Mouse (Mus musculus): Measurements from ENCODE around the gene Pde11a. TPM values are rescaled to one million over a fixed set of nuclear protein-coding genes. Genes with fewer than 3 reads are reported as not detected.

The Pde11a gene
- polyA plus RNA-seq, 1 experiment from 2014 or later = 0.12 TPM

DNA sequence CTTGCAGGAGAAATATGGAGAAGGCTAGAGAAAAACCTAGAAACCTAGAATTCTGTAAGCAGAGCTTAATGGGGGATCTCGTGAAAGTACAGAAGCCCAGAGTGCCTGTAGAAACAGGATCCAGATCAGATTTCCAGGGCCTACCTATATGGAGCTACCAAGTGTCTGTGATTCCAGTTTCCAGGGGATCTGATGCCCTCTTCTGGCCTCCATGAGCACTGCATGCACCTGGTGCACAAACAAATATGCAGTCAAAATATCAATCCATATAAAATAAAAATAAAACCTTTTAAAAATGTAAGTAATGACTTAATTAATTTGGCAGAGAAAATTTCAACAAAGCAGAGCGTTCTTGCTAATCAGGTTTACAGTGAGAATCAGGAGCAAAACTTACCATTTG, 23.5 kb upstream of the Pde11a start:
- Histone ChIP-seq H3K27me3 (replicated peaks) (no peaks in the 10 kb centered on the region), H3K4me3 (no peak overlapping the region), H3K36me3 (no peaks in the 10 kb centered on the region), H3K4me2 (no peak overlapping the region), H3K27ac (no peak overlapping the region), H3K9ac (no peak overlapping the region), H3K9me3 (replicated peaks) (no peaks in the 10 kb centered on the region), H3K4me1 (no peaks in the 10 kb centered on the region)
- ATAC-seq = no peak
- WGBS (ENCODE audit: insufficient replicate concordance) = 41% methylated on average over 2 of the region's 2 CpGs

DNA sequence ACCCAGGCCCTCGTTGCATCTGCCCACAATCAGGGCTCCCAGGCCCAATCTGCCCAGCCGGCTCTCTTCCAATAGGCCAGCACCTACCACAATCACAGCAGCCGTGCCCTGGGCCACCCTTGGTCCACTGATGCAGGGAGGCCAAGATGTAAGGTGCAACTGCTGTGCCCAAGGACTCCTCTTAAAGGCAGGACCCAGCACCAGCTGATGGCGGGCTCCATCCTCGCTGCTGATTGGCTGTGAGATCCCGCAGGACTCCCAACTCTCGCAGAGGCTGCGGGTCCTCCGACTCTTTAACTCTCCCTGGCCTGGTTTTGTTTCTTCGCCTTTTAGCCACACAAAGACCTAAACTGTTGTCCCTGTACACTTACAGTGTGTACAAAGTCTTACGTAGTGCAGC, 21.7 kb upstream of the Pde11a start, which contains the start of gene Cyct:
Cyct (minus strand) TSS at position 225 of the 400 bp plus-strand sequence.
- WGBS (ENCODE audit: insufficient replicate concordance) = 74% methylated on average over 11 of the region's 11 CpGs
- Histone ChIP-seq H3K9ac (no peak within 1 kb of the TSS), H3K4me1 (no peaks in the 10 kb centered on the region), H3K27me3 (replicated peaks) (no peaks in the 10 kb centered on the region), H3K9me3 (replicated peaks) (no peaks in the 10 kb centered on the region), H3K4me3 (no peak within 1 kb of the TSS), H3K4me2 (no peak within 1 kb of the TSS), H3K36me3 (no peaks in the 10 kb centered on the region), H3K27ac (no peak within 1 kb of the TSS)
- no peak for ATAC-seq

DNA sequence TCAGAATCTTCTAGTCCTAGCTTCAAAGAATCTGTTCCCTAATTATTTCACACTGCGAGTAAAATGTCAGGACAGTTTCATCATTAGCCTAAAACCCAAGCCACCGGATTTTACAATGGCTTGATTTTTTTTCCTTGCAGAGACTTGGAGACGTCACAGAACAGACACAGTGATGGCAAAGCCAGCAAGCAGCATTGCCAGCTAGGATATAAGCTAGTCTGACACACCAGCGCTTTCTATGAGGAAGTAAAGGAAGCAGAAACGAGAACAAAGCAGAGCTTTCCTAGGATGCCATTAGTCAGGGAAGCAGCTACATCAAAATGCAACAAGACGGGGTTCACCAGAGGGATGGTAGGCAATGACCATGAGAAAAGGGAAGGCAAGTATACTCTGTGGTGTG, 9.3 kb upstream of the Pde11a start:
- no peaks in the 10 kb centered on the region for H3K9me3 ChIP-seq (replicated peaks)

GRCm38 (mm10) chr2:76342146-76342545, 3.6 kb upstream of the Pde11a start:
- peaks cover 33% of the 10 kb centered on the region for H3K27me3 ChIP-seq (replicated peaks)
- H3K9ac ChIP-seq = no peak overlapping the region
- WGBS (ENCODE audit: insufficient replicate concordance) = 75% methylated on average over 9 of the region's 9 CpGs
- H3K4me1 ChIP-seq = 0 out of 2 replicates have a peak, but pooled peaks cover 7% of the 10 kb centered on the region
- no peak overlapping the region for H3K27ac ChIP-seq
- H3K9me3 ChIP-seq (replicated peaks) = no peaks in the 10 kb centered on the region
- H3K4me2 ChIP-seq = no peak overlapping the region
- no peak overlapping the region for H3K4me3 ChIP-seq
- H3K36me3 ChIP-seq = no peaks in the 10 kb centered on the region
- no peak for ATAC-seq

More for the DNA sequence above, 9.3 kb upstream of the Pde11a start:
- Histone ChIP-seq H3K27ac (no peak overlapping the region), H3K4me3 (no peak overlapping the region), H3K4me2 (no peak overlapping the region), H3K9ac (no peak overlapping the region), H3K4me1 (no peaks in the 10 kb centered on the region), H3K27me3 (replicated peaks) (no peaks in the 10 kb centered on the region), H3K36me3 (no peaks in the 10 kb centered on the region)
- no peak for ATAC-seq
- 55% methylated on average over 6 of the region's 6 CpGs for WGBS (ENCODE audit: insufficient replicate concordance)

DNA sequence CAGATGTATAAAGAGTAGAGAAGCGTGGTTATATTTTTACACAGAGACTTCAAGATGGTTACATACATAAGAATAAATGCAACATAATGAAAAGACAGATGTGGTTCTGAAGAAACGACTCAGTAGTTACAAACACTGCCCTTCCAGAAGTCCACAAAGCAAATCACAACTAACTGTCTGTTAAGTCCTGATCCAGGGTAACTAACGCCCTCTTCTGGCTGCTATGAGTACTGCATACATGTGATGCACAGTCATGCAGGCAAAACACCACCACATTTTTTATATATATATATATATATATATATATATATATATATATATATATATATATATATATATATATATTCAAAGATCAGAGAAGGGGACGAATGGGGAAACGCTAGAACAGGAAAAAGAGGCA, 4.0 kb downstream of the Pde11a start:
- 0 out of 2 replicates have a peak, but pooled peaks cover 7% of the 10 kb centered on the region for H3K4me1 ChIP-seq
- no peak overlapping the region for H3K9ac ChIP-seq
- WGBS (ENCODE audit: insufficient replicate concordance) = 62% methylated on average over 5 of the region's 5 CpGs
- no peaks in the 10 kb centered on the region for H3K36me3 ChIP-seq
- no peak overlapping the region for H3K4me2 ChIP-seq
- no peak overlapping the region for H3K4me3 ChIP-seq
- no peak overlapping the region for H3K27ac ChIP-seq
- no peak for ATAC-seq
- no peaks in the 10 kb centered on the region for H3K9me3 ChIP-seq (replicated peaks)
- H3K27me3 ChIP-seq (replicated peaks) = peaks cover 32% of the 10 kb centered on the region

- H3K27ac ChIP-seq = no peak overlapping the region
- H3K4me3 ChIP-seq = no peak overlapping the region
- H3K4me2 ChIP-seq = no peak overlapping the region
- no peaks in the 10 kb centered on the region for H3K9me3 ChIP-seq (replicated peaks)
- H3K27me3 ChIP-seq (replicated peaks) = peaks cover 8% of the 10 kb centered on the region
- no peaks in the 10 kb centered on the region for H3K36me3 ChIP-seq
- no peak overlapping the region for H3K9ac ChIP-seq
- ATAC-seq = no peak
- 50% methylated on average over 11 of the region's 11 CpGs for WGBS (ENCODE audit: insufficient replicate concordance)
- H3K4me1 ChIP-seq = no peaks in the 10 kb centered on the region
Observed at GRCm38 (mm10) chr2:76332161-76332805, 6.3 kb downstream of the Pde11a start.

DNA sequence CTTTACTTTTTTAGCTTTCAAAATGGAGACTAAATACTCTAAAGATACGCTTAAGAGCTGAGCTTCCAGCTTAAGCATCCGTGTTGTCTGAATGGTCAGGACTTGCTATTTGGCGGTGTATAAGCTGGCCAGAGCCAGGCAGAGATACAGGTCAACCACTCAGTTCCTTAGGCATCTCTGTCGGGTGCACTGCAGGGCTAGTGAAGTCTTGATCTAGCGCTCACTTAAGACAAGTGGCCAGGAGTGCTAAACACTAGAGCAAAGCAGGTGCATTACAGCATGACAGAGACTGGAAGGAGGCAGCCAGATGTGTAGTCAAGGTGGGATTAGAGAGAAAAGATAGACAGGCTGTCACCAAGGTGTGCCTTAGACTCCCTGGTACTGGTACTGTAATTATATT, 8.5 kb downstream of the Pde11a start:
- Histone ChIP-seq H3K27me3 (replicated peaks) (no peaks in the 10 kb centered on the region), H3K27ac (no peak overlapping the region), H3K9ac (no peak overlapping the region), H3K4me1 (no peaks in the 10 kb centered on the region), H3K4me3 (no peak overlapping the region), H3K36me3 (no peaks in the 10 kb centered on the region), H3K4me2 (no peak overlapping the region), H3K9me3 (replicated peaks) (no peaks in the 10 kb centered on the region)
- no peak for ATAC-seq
- 78% methylated on average over 5 of the region's 5 CpGs for WGBS (ENCODE audit: insufficient replicate concordance)

DNA sequence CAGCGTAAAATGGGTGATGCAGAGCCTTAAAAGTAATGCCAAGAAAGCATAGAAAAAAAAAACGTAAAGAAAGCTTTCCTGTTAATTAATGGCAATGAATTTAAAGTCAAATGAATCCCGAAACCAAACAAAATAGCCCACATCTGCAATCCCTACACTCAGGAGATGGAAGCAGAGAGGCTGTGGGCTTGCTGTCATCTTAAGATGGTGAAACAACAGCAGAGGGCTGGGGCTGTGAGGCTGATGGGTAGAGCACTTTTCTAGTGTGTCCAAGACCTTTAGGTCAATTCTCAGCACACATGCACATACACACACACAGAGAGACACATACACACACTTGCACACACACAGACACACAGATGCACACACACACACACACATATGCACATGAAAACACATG, 12.4 kb downstream of the Pde11a start:
- no peak overlapping the region for H3K9ac ChIP-seq
- no peak overlapping the region for H3K4me2 ChIP-seq
- no peaks in the 10 kb centered on the region for H3K9me3 ChIP-seq (replicated peaks)
- H3K36me3 ChIP-seq = no peaks in the 10 kb centered on the region
- H3K27ac ChIP-seq = no peak overlapping the region
- 0 out of 2 replicates have a peak, but pooled peaks cover 4% of the 10 kb centered on the region for H3K4me1 ChIP-seq
- ATAC-seq = no peak
- H3K4me3 ChIP-seq = no peak overlapping the region
- 0 out of 2 replicates have a peak, but pooled peaks cover 3% of the 10 kb centered on the region for H3K27me3 ChIP-seq (replicated peaks)
- 68% methylated on average over 3 of the region's 3 CpGs for WGBS (ENCODE audit: insufficient replicate concordance)

- Histone ChIP-seq H3K9ac (no peak overlapping the region), H3K27ac (no peak overlapping the region), H3K4me3 (no peak overlapping the region), H3K27me3 (replicated peaks) (0 out of 2 replicates have a peak, but pooled peaks cover 3% of the 10 kb centered on the region), H3K36me3 (no peaks in the 10 kb centered on the region), H3K9me3 (replicated peaks) (no peaks in the 10 kb centered on the region), H3K4me1 (peaks cover 20% of the 10 kb centered on the region), H3K4me2 (no peak overlapping the region)
- 69% methylated on average over 5 of the region's 5 CpGs for WGBS (ENCODE audit: insufficient replicate concordance)
- no peak for ATAC-seq
Observed at GRCm38 (mm10) chr2:76324463-76324862, 14.1 kb downstream of the Pde11a start.

GRCm38 (mm10) chr2:76323185-76323875, 15.2 kb downstream of the Pde11a start:
- 77% methylated on average over 21 of the region's 21 CpGs for WGBS (ENCODE audit: insufficient replicate concordance)

DNA sequence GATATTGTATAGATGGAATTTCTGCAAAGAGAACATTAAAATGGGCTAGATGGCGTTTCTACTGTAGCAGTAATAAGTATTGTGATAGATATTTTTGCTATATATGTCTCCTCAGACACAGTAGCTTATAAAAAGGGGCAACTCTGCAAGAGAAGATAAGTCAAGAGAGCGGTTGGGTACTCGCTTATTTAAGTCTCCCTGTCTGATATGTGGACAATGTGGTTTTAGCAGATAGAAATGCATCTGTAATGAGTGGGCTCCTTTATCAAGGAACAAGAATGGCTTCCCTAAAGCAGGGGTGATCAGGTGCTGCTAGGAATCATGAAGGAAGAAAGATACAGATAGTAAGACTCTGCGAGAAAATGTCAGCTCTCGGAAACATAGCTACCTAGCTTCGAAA, 18.2 kb downstream of the Pde11a start:
- H3K9ac ChIP-seq = no peak overlapping the region
- WGBS (ENCODE audit: insufficient replicate concordance) = 31% methylated on average over 6 of the region's 6 CpGs
- H3K4me2 ChIP-seq = peak overlapping the region; percentile 14
- H3K36me3 ChIP-seq = no peaks in the 10 kb centered on the region
- no peaks in the 10 kb centered on the region for H3K9me3 ChIP-seq (replicated peaks)
- H3K4me1 ChIP-seq = peaks cover 20% of the 10 kb centered on the region
- peak overlapping the region; percentile 51 for H3K27ac ChIP-seq
- 0 out of 2 replicates have a peak, but pooled peaks cover 3% of the 10 kb centered on the region for H3K27me3 ChIP-seq (replicated peaks)
- ATAC-seq = peak; percentile 88
- H3K4me3 ChIP-seq = no peak overlapping the region

More at GRCm38 (mm10) chr2:76323185-76323875, 15.2 kb downstream of the Pde11a start:
- no peak overlapping the region for H3K27ac ChIP-seq
- H3K27me3 ChIP-seq (replicated peaks) = 0 out of 2 replicates have a peak, but pooled peaks cover 3% of the 10 kb centered on the region
- no peaks in the 10 kb centered on the region for H3K9me3 ChIP-seq (replicated peaks)
- H3K4me3 ChIP-seq = no peak overlapping the region
- no peak overlapping the region for H3K9ac ChIP-seq
- no peaks in the 10 kb centered on the region for H3K36me3 ChIP-seq
- peaks cover 20% of the 10 kb centered on the region for H3K4me1 ChIP-seq
- ATAC-seq = no peak
- no peak overlapping the region for H3K4me2 ChIP-seq

DNA sequence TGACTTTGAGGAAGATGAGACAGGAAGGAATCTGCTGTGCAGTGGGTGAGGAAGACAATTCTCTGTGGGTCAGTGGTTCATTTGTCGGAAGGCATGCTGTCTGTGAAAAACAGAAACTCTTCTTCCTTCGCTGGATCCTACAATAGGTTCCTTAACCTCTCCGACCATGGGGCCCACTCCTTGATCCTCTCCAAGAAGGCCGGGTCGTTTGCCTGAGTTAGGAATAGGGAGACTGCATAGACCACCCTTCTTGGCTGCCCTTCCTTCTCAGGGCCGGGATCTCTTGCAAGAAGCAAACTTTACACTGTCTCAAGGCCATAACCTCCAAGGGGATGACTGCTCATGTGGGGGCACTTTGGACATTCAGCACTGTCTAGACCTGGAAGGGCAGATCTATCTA, 19.3 kb downstream of the Pde11a start:
- H3K27me3 ChIP-seq (replicated peaks) = 0 out of 2 replicates have a peak, but pooled peaks cover 3% of the 10 kb centered on the region
- no peak for ATAC-seq
- no peak overlapping the region for H3K4me3 ChIP-seq
- H3K9ac ChIP-seq = no peak overlapping the region
- no peak overlapping the region for H3K4me2 ChIP-seq
- H3K4me1 ChIP-seq = peaks cover 20% of the 10 kb centered on the region
- H3K36me3 ChIP-seq = no peaks in the 10 kb centered on the region
- no peaks in the 10 kb centered on the region for H3K9me3 ChIP-seq (replicated peaks)
- no peak overlapping the region for H3K27ac ChIP-seq
- 66% methylated on average over 6 of the region's 6 CpGs for WGBS (ENCODE audit: insufficient replicate concordance)
